Mouse (Mus musculus) hematopoietic stem cell, adult 5-6 weeks (primary cell): Measurements from ENCODE around the gene Glra4. TPM values are rescaled to one million over a fixed set of nuclear protein-coding genes. Genes with fewer than 3 reads are reported as not detected.

ENCODE experiments used
- ATAC-seq, 2 experiments: fragments of 125-278 bp in 1 of 2; replicated peaks in 1 of 2; 2 replicates each; pipeline ENCODE4 v1.8.0; 2016 to 2017; ENCODE audit warnings: inconsistent platforms in 2 of 2, mild to moderate bottlenecking in 2 of 2, moderate number of reproducible peaks in 2 of 2, low read depth in 1 of 2, moderate TSS enrichment in 1 of 2; ENCODE audit not compliant: low FRiP score in 2 of 2, poor library complexity in 2 of 2, severe bottlenecking in 2 of 2, insufficient read depth in 1 of 2, low TSS enrichment in 1 of 2
- total RNA-seq: library from RNA; stranded (forward); fragments of 172-1452, 232-1000 nt; gene quantifications from 2 replicates; pipeline ENCODE4 v1.2.3, GENCODE M21; 2017

Gene Glra4
- not detected in 2 replicates for total RNA-seq

- ATAC-seq = no peak
Observed at GRCm38 (mm10) chrX:136780041-136780440, at the start of gene Glra4. TSS of gene Glra4 (minus strand) at chrX:136780141.

- no peak for ATAC-seq
Observed at GRCm38 (mm10) chrX:136828610-136829009, 48.7 kb upstream of the Glra4 start.

- ATAC-seq = no peak
Observed at GRCm38 (mm10) chrX:136825016-136825415, 45.1 kb upstream of the Glra4 start.

- ATAC-seq = no peak
Observed at GRCm38 (mm10) chrX:136822371-136822770, 42.4 kb upstream of the Glra4 start, which contains the start of gene Plp1. TSS of gene Plp1 (plus strand) at chrX:136822671.

- peak; percentile 77 to 88 for ATAC-seq
Observed at GRCm38 (mm10) chrX:136820250-136820649, 40.3 kb upstream of the Glra4 start.

- ATAC-seq = no peak
Observed at GRCm38 (mm10) chrX:136819752-136820151, 39.8 kb upstream of the Glra4 start.

GRCm38 (mm10) chrX:136797223-136797622, 17.3 kb upstream of the Glra4 start:
- ATAC-seq = no peak

GRCm38 (mm10) chrX:136789446-136789845, 9.5 kb upstream of the Glra4 start:
- ATAC-seq = no peak

- ATAC-seq = no peak
Observed at GRCm38 (mm10) chrX:136779262-136779661, 679 bp downstream of the Glra4 start.

GRCm38 (mm10) chrX:136778046-136778445, 1.9 kb downstream of the Glra4 start:
- no peak for ATAC-seq

- no peak for ATAC-seq
Observed at GRCm38 (mm10) chrX:136773035-136773434, 6.9 kb downstream of the Glra4 start.

GRCm38 (mm10) chrX:136761103-136762074, 18.6 kb downstream of the Glra4 start:
- peak; percentile 62 to 69; a peak in 2 of 4 replicates for ATAC-seq

GRCm38 (mm10) chrX:136755464-136755863, 24.5 kb downstream of the Glra4 start:
- no peak for ATAC-seq

GRCm38 (mm10) chrX:136749329-136749728, 30.6 kb downstream of the Glra4 start:
- no peak for ATAC-seq

- ATAC-seq = no peak
Observed at GRCm38 (mm10) chrX:136744663-136745062, 35.3 kb downstream of the Glra4 start.

GRCm38 (mm10) chrX:136743459-136743858, 36.5 kb downstream of the Glra4 start, which contains the start of gene Morf4l2:
TSS of gene Morf4l2 (minus strand) at chrX:136743690.
- no peak for ATAC-seq

- ATAC-seq = no peak
Observed at GRCm38 (mm10) chrX:136742661-136743103, 37.3 kb downstream of the Glra4 start.

- no peak for ATAC-seq
Observed at GRCm38 (mm10) chrX:136742241-136742640, 37.7 kb downstream of the Glra4 start.
